In genomic region chr14:94305615-94306014, GRCm38 (mm10) we compare ENCODE assay signal across 6 mouse cellular contexts.
DNase-seq lines count a peak whose midpoint lies in the region; TF ChIP-seq lines count a peak whose summit lies in the region.
"Not testable (repeated sequence)": the region's sequence is repeated elsewhere in the genome, so short reads cannot be mapped to it uniquely, and the experiment has no call there.

No protein-coding gene starts in this region.

- H3K9ac ChIP-seq in ES-Bruce4 (ENCODE audit: low read depth, poor library complexity, severe bottlenecking); ES-E14 (ENCODE audit: insufficient read depth, low read depth, low read length, poor library complexity, severe bottlenecking): not testable (repeated sequence)

- DNase-seq in ES-CJ7 (ENCODE audit: low read depth, low spot score) (peak; percentile 81), ES-E14 (ENCODE audit: low read depth, low spot score) (peak; percentile 17), R1 (ENCODE audit: low read depth, low spot score) (peak; percentile 76), WW6 (ENCODE audit: low read depth, low spot score) (peak; percentile 11), ZHBTc4 (ENCODE audit: low read depth, low spot score) (peak; percentile 31)

- H3K27me3 ChIP-seq in ES-Bruce4 (ENCODE audit: control insufficient read depth, insufficient read depth, low read length, poor library complexity, severe bottlenecking), result not testable (repeated sequence)

- in situ Hi-C loops in ES-E14 (cut with MboI; ENCODE audit: low sequenced_read_pairs in 2 of 2, unreplicated experiment in 2 of 2), result not testable (repeated sequence)

- TF ChIP-seq EP300 in ES-Bruce4 (IDR thresholded peaks at IDR 0.05; ENCODE audit: insufficient read depth, low read depth, low read length), result 0 out of 2 replicates have a peak, but pooled peaks have one; percentile 6

- H3K4me3 ChIP-seq in ES-Bruce4 (ENCODE audit: low read depth, low read length); ES-E14 (ENCODE audit: insufficient read depth in 1 of 2, low read depth in 1 of 2, low read length in 2 of 2, poor library complexity in 1 of 2, severe bottlenecking in 1 of 2): not testable (repeated sequence)

- TF ChIP-seq CTCF in ES-Bruce4 (IDR thresholded peaks at IDR 0.05; ENCODE audit: low read depth, low read length), result not testable (repeated sequence)

- H3K27ac ChIP-seq in ES-Bruce4 (ENCODE audit: insufficient read depth, low read length); ES-E14 (ENCODE audit: insufficient read depth, low read depth, low read length, poor library complexity, severe bottlenecking): not testable (repeated sequence)

- not testable (repeated sequence) for H3K9me3 ChIP-seq in ES-Bruce4 (replicated peaks; ENCODE audit: control insufficient read depth, insufficient read depth, low read length, poor library complexity, severe bottlenecking); ES-E14 (ENCODE audit: control insufficient read depth, insufficient read depth, low read depth, low read length)

- not testable (repeated sequence) for H3K4me1 ChIP-seq in ES-Bruce4 (ENCODE audit: control insufficient read depth, insufficient read depth, low read length); ES-E14 (ENCODE audit: control insufficient read depth in 2 of 2, insufficient read depth in 2 of 2, low read length in 2 of 2, poor library complexity in 1 of 2)

- TF ChIP-seq POLR2A in ES-Bruce4 (IDR thresholded peaks at IDR 0.05; ENCODE audit: insufficient read depth, low read length), result not testable (repeated sequence)

- not testable (repeated sequence) for H3K36me3 ChIP-seq in ES-Bruce4 (ENCODE audit: control insufficient read depth, insufficient read depth, low read length, poor library complexity, severe bottlenecking); ES-E14 (ENCODE audit: control insufficient read depth, insufficient read depth, low read length, poor library complexity, severe bottlenecking)

Comparison
In these comparisons a context has a peak if more than half of its experiments do, and no peak if none do; other contexts are left out.
1. DNase-seq: peak in every context shown above with its lines; median percentile 81 in ES-CJ7; 76 in R1; 31 in ZHBTc4; 17 in ES-E14; 11 in WW6.